Mouse (Mus musculus) skeletal muscle tissue, adult 2 months (tissue): ENCODE results near the gene Hirip3.
"Not testable (repeated sequence)": the region's sequence is repeated elsewhere in the genome, so short reads cannot be mapped to it uniquely, and the experiment has no call there.

Experiments
- DNase-seq: peaks from one replicate; pipeline ENCODE4 v3.0.0-alpha.2; 2012; ENCODE audit warnings: low read depth, low spot score

Hirip3 gene

GRCm38 (mm10) chr7:126853454-126853853 is 8.3 kb upstream of the Hirip3 start:
- DNase-seq = no peak

GRCm38 (mm10) chr7:126855641-126856040 is 6.1 kb upstream of the Hirip3 start:
- no peak for DNase-seq

- no peak for DNase-seq
These were observed 4.9 kb upstream of the Hirip3 start for GRCm38 (mm10) chr7:126856741-126857420.

- no peak for DNase-seq
These were observed 785 bp upstream of the Hirip3 start for GRCm38 (mm10) chr7:126860987-126861386.

GRCm38 (mm10) chr7:126862147-126862784 is 494 bp downstream of the Hirip3 start, which contains the start of gene Ino80e:
TSS of gene Ino80e (minus strand) at chr7:126862377.
- peak; percentile 90 for DNase-seq

- DNase-seq = no peak
These were observed 2.0 kb downstream of the Hirip3 start for GRCm38 (mm10) chr7:126863791-126864190.

GRCm38 (mm10) chr7:126867534-126867933 is 5.8 kb downstream of the Hirip3 start:
- DNase-seq = no peak

- no peak for DNase-seq
These were observed 6.2 kb downstream of the Hirip3 start for GRCm38 (mm10) chr7:126868003-126868402.

- DNase-seq = no peak
These were observed 8.2 kb downstream of the Hirip3 start for GRCm38 (mm10) chr7:126869780-126870519.

GRCm38 (mm10) chr7:126870520-126870891 is 8.7 kb downstream of the Hirip3 start:
- no peak for DNase-seq

GRCm38 (mm10) chr7:126877239-126877638 is 15.5 kb downstream of the Hirip3 start:
- DNase-seq = no peak

- no peak for DNase-seq
These were observed 19.3 kb downstream of the Hirip3 start for GRCm38 (mm10) chr7:126881040-126881439.

- no peak for DNase-seq
These were observed 22.0 kb downstream of the Hirip3 start for GRCm38 (mm10) chr7:126883731-126884181.

- peak; percentile 98 for DNase-seq
These were observed 22.8 kb downstream of the Hirip3 start, which contains the start of gene Taok2 for GRCm38 (mm10) chr7:126884286-126885164. TSS of gene Taok2 (minus strand) at chr7:126884703.

- DNase-seq = no peak
These were observed 25.5 kb downstream of the Hirip3 start for GRCm38 (mm10) chr7:126887281-126887680.

GRCm38 (mm10) chr7:126888852-126889251 is 27.1 kb downstream of the Hirip3 start:
- DNase-seq = no peak

- DNase-seq = no peak
These were observed 35.1 kb downstream of the Hirip3 start for GRCm38 (mm10) chr7:126896912-126897311.

GRCm38 (mm10) chr7:126897390-126898101 is 35.8 kb downstream of the Hirip3 start:
- peak; percentile 54 for DNase-seq

- DNase-seq = peak; percentile 97
These were observed 36.6 kb downstream of the Hirip3 start for GRCm38 (mm10) chr7:126898102-126898990.

GRCm38 (mm10) chr7:126899781-126900180 is 38.0 kb downstream of the Hirip3 start:
- DNase-seq = not testable (repeated sequence)
